Mouse (Mus musculus) left cerebral cortex, adult 8-10 months (tissue): ENCODE measurements around the gene Htr5b. TPM values are rescaled to one million over a fixed set of nuclear protein-coding genes. Genes with fewer than 3 reads are reported as not detected.

Experiments
- DNase-seq, 2 experiments: peaks; one replicate each; pipeline ENCODE4 v3.0.0; 2022; ENCODE audit warnings: low spot score in 2 of 2
- total RNA-seq, 4 experiments: library from RNA; stranded (reverse); gene quantifications; 2 replicates each; pipeline ENCODE4 v1.2.4; 2022

The Htr5b gene
- total RNA-seq, 4 experiments from 2014 or later, result 0.58 to 1.6 (median 1.0) TPM

GRCm38 (mm10) chr1:121490241-121490640 lies 38.0 kb downstream of the Htr5b start:
- no peak for DNase-seq

- no peak for DNase-seq
Measured at GRCm38 (mm10) chr1:121486803-121487202, 41.5 kb downstream of the Htr5b start.

DNA sequence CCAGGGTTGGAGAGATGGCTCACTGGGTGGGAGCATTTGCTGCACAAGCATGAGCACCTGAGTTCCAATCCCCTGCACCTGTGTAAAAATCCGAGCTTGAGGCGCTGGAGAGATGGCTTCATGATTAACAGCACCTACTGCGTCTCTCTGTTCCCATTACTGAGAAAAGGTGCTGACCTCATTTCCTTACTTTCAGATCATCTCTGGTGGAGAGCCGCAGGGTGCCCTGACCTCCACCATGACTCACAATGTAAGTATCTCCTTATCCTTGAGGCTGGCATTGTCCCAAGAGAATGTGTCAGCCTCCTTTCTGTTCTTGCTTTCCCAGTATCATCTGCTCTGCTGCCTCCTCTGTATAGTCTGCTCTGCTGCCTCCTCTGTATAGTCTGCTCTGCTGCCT lies 45.2 kb downstream of the Htr5b start:
- DNase-seq, result no peak

DNA sequence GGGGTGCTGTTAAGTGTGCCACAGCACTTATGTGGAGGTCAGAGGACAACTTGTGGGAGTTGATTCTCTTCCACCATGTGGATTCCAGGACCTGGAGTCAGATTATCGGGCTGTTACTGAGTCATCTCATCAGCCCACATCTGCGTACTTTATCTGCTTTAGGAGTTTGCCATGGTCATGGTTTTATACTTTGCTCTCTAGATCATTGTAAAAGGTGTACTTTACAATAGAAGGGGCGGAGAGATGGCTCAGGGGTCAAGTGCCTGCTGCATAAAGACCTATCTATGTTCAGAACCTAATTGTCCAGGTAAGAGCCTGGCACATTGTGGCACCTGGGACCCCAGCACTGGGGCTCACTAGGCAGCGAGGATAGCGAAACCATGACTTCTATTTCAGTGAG lies 48.9 kb downstream of the Htr5b start:
- DNase-seq, result no peak

- DNase-seq, result peak in 1 of 2 experiments; percentile 54
Measured at GRCm38 (mm10) chr1:121478284-121478980, 49.8 kb downstream of the Htr5b start.

GRCm38 (mm10) chr1:121477716-121478115 lies 50.5 kb downstream of the Htr5b start:
- no peak for DNase-seq

GRCm38 (mm10) chr1:121471503-121471902 lies 56.8 kb downstream of the Htr5b start:
- no peak for DNase-seq

DNA sequence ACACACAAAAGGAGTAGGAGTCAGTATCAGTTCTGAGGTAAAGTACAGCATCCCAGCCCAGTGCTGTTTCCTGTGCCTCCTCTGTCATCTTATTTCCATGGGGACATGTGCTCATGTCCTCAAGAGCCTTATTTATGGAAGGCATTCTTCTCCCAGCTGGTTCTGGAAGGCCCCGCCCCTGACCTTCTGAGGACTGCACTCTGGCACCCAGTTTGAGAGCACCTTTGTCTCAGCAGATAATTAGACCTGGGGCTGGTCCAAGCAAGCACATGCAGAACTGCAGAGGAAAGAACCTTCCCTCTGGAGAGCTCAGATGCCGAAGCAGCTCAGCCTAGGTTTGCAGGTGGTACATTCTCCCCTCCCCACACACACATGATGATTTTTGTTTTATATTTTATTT lies 60.0 kb downstream of the Htr5b start:
- no peak for DNase-seq

DNA sequence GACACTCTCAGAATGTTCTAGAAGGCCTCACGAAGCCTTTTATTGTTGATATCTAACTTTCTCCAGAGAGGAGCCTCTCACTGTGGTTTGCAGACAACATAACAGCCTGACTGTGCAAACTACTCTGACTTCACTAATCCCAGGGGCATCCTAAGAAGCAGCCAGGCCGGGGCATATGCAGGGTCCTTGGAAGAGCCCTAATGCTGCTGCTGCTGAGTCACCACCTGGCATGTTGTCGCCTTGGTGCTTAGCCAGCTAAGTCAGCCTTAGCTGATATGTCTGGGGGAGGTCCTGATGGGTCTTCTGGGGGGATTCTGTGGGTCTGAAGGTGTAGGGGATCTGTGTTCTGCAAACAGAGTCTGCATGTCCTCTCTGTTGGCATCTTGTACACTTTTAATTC lies 62.0 kb downstream of the Htr5b start:
- DNase-seq, result no peak

- DNase-seq, result no peak
Measured at GRCm38 (mm10) chr1:121463806-121464205, 64.5 kb downstream of the Htr5b start.

DNA sequence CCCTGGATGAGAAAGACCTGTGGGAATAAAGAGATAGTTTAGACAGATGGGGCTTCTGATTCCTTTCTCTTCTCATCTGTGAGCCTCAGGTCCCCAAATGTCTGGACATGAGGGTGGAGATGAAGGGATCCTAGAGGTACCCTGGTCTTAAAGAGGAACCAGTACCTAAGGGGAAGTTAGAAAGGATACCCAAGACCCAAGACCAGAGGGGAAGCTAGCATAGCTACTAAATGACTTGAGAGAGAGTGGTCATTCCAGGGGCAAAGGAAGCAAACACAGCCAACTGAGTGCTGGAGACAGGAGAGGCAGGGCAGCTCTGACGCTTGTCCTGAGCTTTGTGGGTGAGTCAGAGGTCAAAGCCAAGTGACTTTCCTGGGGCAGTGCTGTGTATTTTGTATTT lies 65.6 kb downstream of the Htr5b start:
- DNase-seq, result no peak

GRCm38 (mm10) chr1:121461895-121462294 lies 66.4 kb downstream of the Htr5b start:
- no peak for DNase-seq

- DNase-seq, result no peak
Measured at GRCm38 (mm10) chr1:121460077-121460476, 68.2 kb downstream of the Htr5b start.

Other genes with a start within 250 kb of the Htr5b start
- 10 to 100 TPM; 55.3 to 71.9 (median 64.8) TPM for gene Insig2, start 195.9 kb downstream of the Htr5b start, total RNA-seq
- 10 to 100 TPM; 20.8 to 25.6 (median 22.7) TPM for gene Ccdc93, start 97.4 kb downstream of the Htr5b start, total RNA-seq
- gene Ddx18, start 39.5 kb upstream of the Htr5b start, total RNA-seq, result 10 to 100 TPM; 23.6 to 28.9 (median 27.5) TPM